Mouse (Mus musculus): ENCODE results near the gene Ppp1r11. TPM values are rescaled to one million over a fixed set of nuclear protein-coding genes. Genes with fewer than 3 reads are reported as not detected.

Ppp1r11 gene
- total RNA-seq (2014; fragmentation: Nextera tagmentation) = 113 and 130 TPM in 2 replicates
- total RNA-seq (2017) = 104 and 113 TPM in 2 replicates
- polyA plus RNA-seq (2012) = 247 and 300 TPM in 2 replicates

GRCm38 (mm10) chr17:36950981-36951947 lies at the start of gene Ppp1r11:
Ppp1r11 (minus strand) TSS chr17:36951741.
- ATAC-seq (ENCODE audit: extremely low read depth, insufficient number of reproducible peaks, low FRiP score, poor library complexity, severe bottlenecking) = peak; percentile 99

GRCm38 (mm10) chr17:37000863-37001262 lies 49.3 kb upstream of the Ppp1r11 start, which contains the start of gene Zfp57:
Zfp57 (plus strand) TSS chr17:37001163.
- no peak for ATAC-seq (ENCODE audit: extremely low read depth, insufficient number of reproducible peaks, low FRiP score, poor library complexity, severe bottlenecking)
- Histone ChIP-seq H3K4me1 (ENCODE audit: insufficient read depth, low read depth, low read length) (no peaks in the 10 kb centered on the region), H3K4me3 (ENCODE audit: low read depth, low read length) (no peak within 1 kb of the TSS), H3K9me3 (replicated peaks) (no peaks in the 10 kb centered on the region), H3K27me3 (ENCODE audit: insufficient read depth, low read length) (peaks cover 15% of the 10 kb centered on the region), H3K36me3 (replicated peaks) (no peaks in the 10 kb centered on the region)
- TF ChIP-seq CTCF (IDR thresholded peaks at IDR 0.05; ENCODE audit: low read depth, low read length) (no peak), GATA1 (IDR thresholded peaks at IDR 0.05; ENCODE audit: borderline replicate concordance, low read length) (no peak), POLR2AphosphoS5 (IDR thresholded peaks at IDR 0.05; ENCODE audit: insufficient replicate concordance, low read depth, low read length) (no peak), GATA2 (IDR thresholded peaks at IDR 0.05; ENCODE audit: borderline replicate concordance, low read depth, low read length) (no peak), TAL1 (conservative IDR thresholded peaks at IDR 0.05; ENCODE audit: low read depth, low read length) (no peak)
- no peak for DNase-seq (ENCODE audit: low spot score)

More at GRCm38 (mm10) chr17:36950981-36951947, at the start of gene Ppp1r11:
- H3K4me1 ChIP-seq (ENCODE audit: insufficient read depth, low read depth, low read length) = peaks cover 12% of the 10 kb centered on the region
- DNase-seq (ENCODE audit: low spot score) = peak; percentile 75
- peaks cover 7% of the 10 kb centered on the region for H3K9me3 ChIP-seq (replicated peaks)
- no peaks in the 10 kb centered on the region; the same call in 1 of the 2 replicates for H3K27me3 ChIP-seq (ENCODE audit: insufficient read depth, low read length)
- peaks cover 56% of the 10 kb centered on the region for H3K36me3 ChIP-seq (replicated peaks)
- TF ChIP-seq POLR2AphosphoS5 (IDR thresholded peaks at IDR 0.05; ENCODE audit: insufficient replicate concordance, low read depth, low read length) = no peak
- TF ChIP-seq GATA1 (IDR thresholded peaks at IDR 0.05; ENCODE audit: borderline replicate concordance, low read length) = no peak
- TF ChIP-seq CTCF (IDR thresholded peaks at IDR 0.05; ENCODE audit: low read depth, low read length) = no peak
- TF ChIP-seq TAL1 (conservative IDR thresholded peaks at IDR 0.05; ENCODE audit: low read depth, low read length) = no peak
- TF ChIP-seq GATA2 (IDR thresholded peaks at IDR 0.05; ENCODE audit: borderline replicate concordance, low read depth, low read length) = no peak
- peak within 1 kb of the TSS; percentile 77 for H3K4me3 ChIP-seq (ENCODE audit: low read depth, low read length)

DNA sequence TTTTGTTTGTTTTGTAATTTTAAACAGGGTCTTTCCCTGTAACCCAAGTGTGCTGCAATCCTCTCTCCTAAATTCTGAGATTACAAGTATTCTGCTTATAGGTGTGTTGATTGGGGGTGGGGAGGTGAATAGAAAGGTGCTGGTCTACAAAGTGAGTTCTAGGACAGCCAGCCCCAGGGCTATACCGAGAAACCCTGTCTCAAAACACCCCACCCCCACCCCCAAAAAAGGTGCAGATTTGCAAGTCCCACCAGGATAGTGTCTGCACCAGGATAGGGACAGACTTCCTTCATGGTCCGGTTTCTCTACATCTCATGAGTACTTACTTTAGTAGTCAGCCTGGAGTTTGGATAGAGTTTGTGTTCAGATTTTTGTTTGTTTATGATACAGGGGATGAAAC lies 46.9 kb upstream of the Ppp1r11 start:
- ATAC-seq (ENCODE audit: extremely low read depth, insufficient number of reproducible peaks, low FRiP score, poor library complexity, severe bottlenecking) (no peak), DNase-seq (ENCODE audit: low spot score) (no peak)
- Histone ChIP-seq H3K4me3 (ENCODE audit: low read depth, low read length) (no peak overlapping the region), H3K9me3 (replicated peaks) (no peaks in the 10 kb centered on the region), H3K4me1 (ENCODE audit: insufficient read depth, low read depth, low read length) (no peaks in the 10 kb centered on the region), H3K27me3 (ENCODE audit: insufficient read depth, low read length) (peaks cover 15% of the 10 kb centered on the region), H3K36me3 (replicated peaks) (no peaks in the 10 kb centered on the region)
- TF ChIP-seq GATA1 (IDR thresholded peaks at IDR 0.05; ENCODE audit: borderline replicate concordance, low read length) = no peak
- TF ChIP-seq POLR2AphosphoS5 (IDR thresholded peaks at IDR 0.05; ENCODE audit: insufficient replicate concordance, low read depth, low read length) = no peak
- no peak for TF ChIP-seq GATA2 (IDR thresholded peaks at IDR 0.05; ENCODE audit: borderline replicate concordance, low read depth, low read length)
- TF ChIP-seq CTCF (IDR thresholded peaks at IDR 0.05; ENCODE audit: low read depth, low read length) = no peak
- no peak for TF ChIP-seq TAL1 (conservative IDR thresholded peaks at IDR 0.05; ENCODE audit: low read depth, low read length)

GRCm38 (mm10) chr17:36997033-36997735 lies 45.6 kb upstream of the Ppp1r11 start:
- DNase-seq (ENCODE audit: low spot score) (peak; percentile 11), ATAC-seq (ENCODE audit: extremely low read depth, insufficient number of reproducible peaks, low FRiP score, poor library complexity, severe bottlenecking) (no peak)
- H3K9me3 ChIP-seq (replicated peaks) = no peaks in the 10 kb centered on the region
- peak; percentile 55; the same call in 1 of the 2 replicates for TF ChIP-seq CTCF (IDR thresholded peaks at IDR 0.05; ENCODE audit: low read depth, low read length)
- TF ChIP-seq POLR2AphosphoS5 (IDR thresholded peaks at IDR 0.05; ENCODE audit: insufficient replicate concordance, low read depth, low read length) = no peak
- H3K4me1 ChIP-seq (ENCODE audit: insufficient read depth, low read depth, low read length) = no peaks in the 10 kb centered on the region; the same call in 1 of the 2 replicates
- H3K27me3 ChIP-seq (ENCODE audit: insufficient read depth, low read length) = peaks cover 3% of the 10 kb centered on the region; the same call in 1 of the 2 replicates
- H3K4me3 ChIP-seq (ENCODE audit: low read depth, low read length) = no peak overlapping the region
- H3K36me3 ChIP-seq (replicated peaks) = no peaks in the 10 kb centered on the region

DNA sequence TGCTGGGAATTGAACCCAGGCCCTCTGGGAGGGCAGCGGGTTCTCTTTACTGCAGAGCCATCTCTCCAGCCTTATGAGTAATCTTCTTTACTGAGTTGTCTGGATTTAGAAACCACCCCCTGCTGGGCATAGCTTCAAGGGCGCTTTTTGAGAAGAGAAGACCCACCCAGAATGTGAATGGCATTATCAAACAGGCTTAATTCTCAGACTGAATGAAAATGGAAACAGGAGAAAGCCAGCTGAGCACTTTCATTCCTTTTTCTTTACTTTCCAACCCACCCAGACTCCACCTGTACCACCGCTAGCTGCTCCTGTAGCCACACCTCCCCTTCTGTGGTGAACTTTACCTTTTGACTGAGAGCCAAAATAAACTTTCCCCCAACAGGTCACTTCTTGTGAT lies 43.9 kb upstream of the Ppp1r11 start:
- DNase-seq (ENCODE audit: low spot score) (no peak), ATAC-seq (ENCODE audit: extremely low read depth, insufficient number of reproducible peaks, low FRiP score, poor library complexity, severe bottlenecking) (no peak)
- Histone ChIP-seq H3K9me3 (replicated peaks) (no peaks in the 10 kb centered on the region), H3K4me1 (ENCODE audit: insufficient read depth, low read depth, low read length) (no peaks in the 10 kb centered on the region; the same call in 1 of the 2 replicates), H3K4me3 (ENCODE audit: low read depth, low read length) (no peak overlapping the region), H3K36me3 (replicated peaks) (no peaks in the 10 kb centered on the region), H3K27me3 (ENCODE audit: insufficient read depth, low read length) (no peaks in the 10 kb centered on the region)
- TF ChIP-seq GATA2 (IDR thresholded peaks at IDR 0.05; ENCODE audit: borderline replicate concordance, low read depth, low read length) (no peak), GATA1 (IDR thresholded peaks at IDR 0.05; ENCODE audit: borderline replicate concordance, low read length) (no peak)

GRCm38 (mm10) chr17:36994528-36994927 lies 43.0 kb upstream of the Ppp1r11 start:
- no peak for DNase-seq (ENCODE audit: low spot score)
- no peaks in the 10 kb centered on the region for H3K36me3 ChIP-seq (replicated peaks)
- no peak for ATAC-seq (ENCODE audit: extremely low read depth, insufficient number of reproducible peaks, low FRiP score, poor library complexity, severe bottlenecking)
- H3K4me1 ChIP-seq (ENCODE audit: insufficient read depth, low read depth, low read length) = no peaks in the 10 kb centered on the region; the same call in 1 of the 2 replicates
- TF ChIP-seq TAL1 (conservative IDR thresholded peaks at IDR 0.05; ENCODE audit: low read depth, low read length) (no peak), CTCF (IDR thresholded peaks at IDR 0.05; ENCODE audit: low read depth, low read length) (no peak), GATA1 (IDR thresholded peaks at IDR 0.05; ENCODE audit: borderline replicate concordance, low read length) (no peak), POLR2AphosphoS5 (IDR thresholded peaks at IDR 0.05; ENCODE audit: insufficient replicate concordance, low read depth, low read length) (no peak), GATA2 (IDR thresholded peaks at IDR 0.05; ENCODE audit: borderline replicate concordance, low read depth, low read length) (no peak)
- no peaks in the 10 kb centered on the region for H3K27me3 ChIP-seq (ENCODE audit: insufficient read depth, low read length)
- no peak overlapping the region for H3K4me3 ChIP-seq (ENCODE audit: low read depth, low read length)
- H3K9me3 ChIP-seq (replicated peaks) = no peaks in the 10 kb centered on the region
